Mouse (Mus musculus) stomach, embryonic 16.5 days (tissue): Measurements from ENCODE around the gene Shc2. TPM values are rescaled to one million over a fixed set of nuclear protein-coding genes. Genes with fewer than 3 reads are reported as not detected.

Source experiments
- ATAC-seq: fragments of 200-750 bp; cut with Nextera tagmentation; 2 replicates; pipeline ENCODE4 v1.8.0; 2017; ENCODE audit warnings: moderate number of reproducible peaks, moderate TSS enrichment; ENCODE audit not compliant: insufficient read depth, low FRiP score
- H3K27ac ChIP-seq: fragments of 300-500 bp; sonication (generic); 2 replicates; pipeline ENCODE4 v1.5.1; 2014; ENCODE audit warnings: low read length
- H3K27me3 ChIP-seq: fragments of 300-500 bp; sonication (generic); 2 replicates; pipeline ENCODE4 v1.6.1; 2014; ENCODE audit warnings: low read length, control low read depth, mixed read lengths; ENCODE audit not compliant: control insufficient read depth, insufficient read depth
- H3K36me3 ChIP-seq: fragments of 300-500 bp; sonication (generic); 2 replicates; pipeline ENCODE4 v1.6.1; 2014; ENCODE audit warnings: low read length; ENCODE audit not compliant: control insufficient read depth, insufficient read depth
- H3K4me1 ChIP-seq: fragments of 300-500 bp; sonication (generic); 2 replicates; pipeline ENCODE4 v1.6.1; 2014; ENCODE audit warnings: low read length, control low read depth, mixed read lengths; ENCODE audit not compliant: control insufficient read depth, insufficient read depth
- H3K4me2 ChIP-seq: fragments of 300-500 bp; sonication (generic); 2 replicates; pipeline ENCODE4 v1.6.1; 2014; ENCODE audit warnings: low read depth, low read length, mixed read lengths
- H3K4me3 ChIP-seq: fragments of 300-500 bp; sonication (generic); replicated peaks from 2 replicates; pipeline ENCODE4 v1.5.1; 2014; ENCODE audit warnings: mild to moderate bottlenecking, low read length
- H3K9ac ChIP-seq: fragments of 300-500 bp; sonication (generic); 2 replicates; pipeline ENCODE4 v1.6.1; 2014; ENCODE audit warnings: low read length
- H3K9me3 ChIP-seq: fragments of 300-500 bp; sonication (generic); replicated peaks from 2 replicates; pipeline ENCODE4 v1.6.1; 2016; ENCODE audit warnings: low read length, control low read depth; ENCODE audit not compliant: control insufficient read depth
- WGBS: fragments of 180-500 bp; shearing (Covaris S2); extraction: QIAGEN DNeasy Blood & Tissue Kit; methylation state at CpG from one replicate; pipeline ENCODE4 v1.1.7; 2014; 5-methylcytosine and 5-hydroxymethylcytosine counted together
- polyA plus RNA-seq: library from polyadenylated mRNA; unstranded; fragments of >200 nt; fragmentation: Nextera tagmentation; extraction: Ambion mirVana; gene quantifications from 2 replicates; pipeline ENCODE4 v1.2.1, GENCODE M21; 2015

Shc2 gene
- polyA plus RNA-seq, 1 experiment from 2014 or later = 3.0 TPM

- H3K9ac ChIP-seq = no peak overlapping the region
- WGBS = 84% methylated on average over 5 of the region's 5 CpGs
- no peak overlapping the region for H3K4me3 ChIP-seq
- no peaks in the 10 kb centered on the region for H3K9me3 ChIP-seq
- no peak overlapping the region for H3K27ac ChIP-seq
- H3K4me1 ChIP-seq = no peaks in the 10 kb centered on the region
- no peaks in the 10 kb centered on the region for H3K27me3 ChIP-seq
- no peak overlapping the region for H3K4me2 ChIP-seq
- ATAC-seq = no peak
- no peaks in the 10 kb centered on the region for H3K36me3 ChIP-seq
Measured at GRCm38 (mm10) chr10:79569921-79570320, 67.8 kb downstream of the Shc2 start.

Other genes with a start within 250 kb of the Shc2 start
- not detected in 2 replicates for gene Vmn2r83, start 169.2 kb downstream of the Shc2 start, polyA plus RNA-seq
- 69.9 and 88.4 TPM in 2 replicates for gene Plpp2, start 104.1 kb downstream of the Shc2 start, polyA plus RNA-seq
- 40.7 and 46.8 TPM in 2 replicates for gene Mier2, start 82.7 kb downstream of the Shc2 start, polyA plus RNA-seq
- not detected in 2 replicates for gene Theg, start 50.6 kb downstream of the Shc2 start, polyA plus RNA-seq
- 0.03 TPM in 1 of 2 replicates, not detected in the other for gene C2cd4c, start 23.9 kb downstream of the Shc2 start, polyA plus RNA-seq
- gene Odf3l2, start 7.8 kb upstream of the Shc2 start, polyA plus RNA-seq = not detected in 2 replicates
- 33.7 and 41.9 TPM in 2 replicates for gene Madcam1, start 26.6 kb upstream of the Shc2 start, polyA plus RNA-seq
- 47.4 and 53.2 TPM in 2 replicates for gene Tpgs1, start 31.5 kb upstream of the Shc2 start, polyA plus RNA-seq
- 84.6 and 86.3 TPM in 2 replicates for gene Cdc34, start 44.3 kb upstream of the Shc2 start, polyA plus RNA-seq
- gene Gzmm, start 51.1 kb upstream of the Shc2 start, polyA plus RNA-seq = 0.31 and 0.44 TPM in 2 replicates
- gene Bsg, start 66.6 kb upstream of the Shc2 start, polyA plus RNA-seq = 983 and 1,041 TPM in 2 replicates
- gene Hcn2, start 78.7 kb upstream of the Shc2 start, polyA plus RNA-seq = not detected in 2 replicates
- gene Polrmt, start 108.7 kb upstream of the Shc2 start, polyA plus RNA-seq = 33.3 and 40.9 TPM in 2 replicates
- 0.37 and 0.50 TPM in 2 replicates for gene Fgf22, start 117.2 kb upstream of the Shc2 start, polyA plus RNA-seq
- 29.9 and 34.8 TPM in 2 replicates for gene Rnf126, start 129.0 kb upstream of the Shc2 start, polyA plus RNA-seq
- gene Fstl3, start 139.4 kb upstream of the Shc2 start, polyA plus RNA-seq = 18.1 and 23.1 TPM in 2 replicates
- gene Prss57, start 153.0 kb upstream of the Shc2 start, polyA plus RNA-seq = 0.55 and 0.72 TPM in 2 replicates
- 56.8 and 58.0 TPM in 2 replicates for gene Palm, start 155.7 kb upstream of the Shc2 start, polyA plus RNA-seq
- gene Misp, start 183.1 kb upstream of the Shc2 start, polyA plus RNA-seq = 50.6 and 62.3 TPM in 2 replicates
- 268 and 308 TPM in 2 replicates for gene Ptbp1, start 216.5 kb upstream of the Shc2 start, polyA plus RNA-seq
- gene Prtn3, start 236.6 kb upstream of the Shc2 start, polyA plus RNA-seq = 4.1 and 7.2 TPM in 2 replicates
- gene Plppr3, start 236.7 kb upstream of the Shc2 start, polyA plus RNA-seq = 28.7 and 29.1 TPM in 2 replicates
- gene Elane, start 248.3 kb upstream of the Shc2 start, polyA plus RNA-seq = 6.3 and 9.8 TPM in 2 replicates